Mouse (Mus musculus) heart, adult 2 months (tissue): ENCODE results near the gene Tmcc1. TPM values are rescaled to one million over a fixed set of nuclear protein-coding genes. Genes with fewer than 3 reads are reported as not detected.
"Not testable (repeated sequence)": the region's sequence is repeated elsewhere in the genome, so short reads cannot be mapped to it uniquely, and the experiment has no call there.

ENCODE experiments used
- DNase-seq, 2 experiments: peaks; one replicate each; pipeline ENCODE4 v3.0.0; 2021
- H3K27ac ChIP-seq: fragments of 200-600 bp; 2 replicates; pipeline ENCODE4 v1.8.1; 2022
- H3K27me3 ChIP-seq: fragments of 200-500 bp; 2 replicates; pipeline ENCODE4 v1.6.1; 2012; ENCODE audit warnings: mild to moderate bottlenecking, low read length, inconsistent platforms, mixed read lengths; ENCODE audit not compliant: control insufficient read depth, insufficient read depth
- H3K36me3 ChIP-seq: fragments of 200-500 bp; 2 replicates; pipeline ENCODE4 v1.6.1; 2012; ENCODE audit warnings: low read length, inconsistent platforms; ENCODE audit not compliant: control insufficient read depth, insufficient read depth
- H3K4me1 ChIP-seq: fragments of 200-500 bp; 2 replicates; pipeline ENCODE4 v1.6.1; 2011; ENCODE audit warnings: low read length; ENCODE audit not compliant: control insufficient read depth, insufficient read depth
- H3K4me3 ChIP-seq: fragments of 200-600 bp; 2 replicates; pipeline ENCODE4 v1.8.1; 2022
- H3K79me2 ChIP-seq: fragments of 200-500 bp; replicated peaks from 2 replicates; pipeline ENCODE4 v1.6.1; 2012; ENCODE audit warnings: mild to moderate bottlenecking, inconsistent platforms, low read length, moderate library complexity, mixed read lengths; ENCODE audit not compliant: control insufficient read depth, insufficient read depth
- H3K9ac ChIP-seq: fragments of 200-500 bp; 2 replicates; pipeline ENCODE4 v1.6.1; 2012; ENCODE audit warnings: low read depth, mild to moderate bottlenecking, control low read depth, inconsistent platforms, low read length, mixed read lengths
- CTCF ChIP-seq: fragments of 200-600 bp; IDR thresholded peaks from 2 replicates; pipeline ENCODE4 v1.8.1; 2022; ENCODE audit warnings: antibody characterized with exemption, mild to moderate bottlenecking, moderate library complexity
- EP300 ChIP-seq: fragments of 200-500 bp; IDR thresholded peaks from 2 replicates; pipeline ENCODE4 v1.6.1; 2011; ENCODE audit warnings: low read depth, low read length, control low read depth; ENCODE audit not compliant: insufficient read depth
- POLR2A ChIP-seq: fragments of 200-500 bp; IDR thresholded peaks from 2 replicates; pipeline ENCODE4 v1.6.1; 2011; ENCODE audit warnings: mild to moderate bottlenecking, low read depth, low read length, control low read depth; ENCODE audit not compliant: insufficient read depth
- WGBS: fragments of 180-500 bp; shearing (Covaris S2); methylation state at CpG from one replicate; pipeline ENCODE4 v1.1.7; 2018; 5-methylcytosine and 5-hydroxymethylcytosine counted together
- intact Hi-C: fragments of 180-260 bp; cut with DNase I; formaldehyde crosslinking; loops from one replicate; pipeline ENCODE4 v1.15.1; 2025
- long read RNA-seq: library from polyadenylated mRNA; stranded (forward); transcript quantifications from one replicate; pipeline ENCODE4 v2.0.0, GENCODE M21; 2021
- polyA plus RNA-seq: library from polyadenylated mRNA; depleted of rRNA; stranded (reverse); fragments of >200 nt; gene quantifications from 2 replicates; pipeline ENCODE4 v1.2.3, GENCODE M21; 2012; rRNA removed
- total RNA-seq, 2 experiments: library from RNA; stranded (reverse); gene quantifications; 2 replicates each; pipeline ENCODE4 v1.2.3; 2021

Tmcc1 gene
- total RNA-seq: 10 to 100 TPM; 32.1 to 33.8 TPM
- 16.7 and 28.9 TPM in 2 replicates for polyA plus RNA-seq
- long read RNA-seq, partial matches to known transcripts: 1 of 7 reads
- long read RNA-seq, other reads (novel, unspliced or antisense): 3 of 7 reads

- peak within 1 kb of the TSS; percentile 83 for H3K9ac ChIP-seq
- peak within 1 kb of the TSS; percentile 87 for H3K4me3 ChIP-seq
- peak within 1 kb of the TSS; percentile 90 for H3K27ac ChIP-seq
- peak; percentile 99 to 100 for DNase-seq
- peaks cover 3% of the 10 kb centered on the region for H3K4me1 ChIP-seq
- H3K36me3 ChIP-seq: peaks cover 10% of the 10 kb centered on the region
- no peaks in the 10 kb centered on the region for H3K27me3 ChIP-seq
- no peak for TF ChIP-seq EP300
- peak; percentile 10; the same call in 1 of the 2 replicates for TF ChIP-seq CTCF
- peak; percentile 50; the same call in 1 of the 2 replicates for TF ChIP-seq POLR2A
- H3K79me2 ChIP-seq: peaks cover 3% of the 10 kb centered on the region; the same call in 1 of the 2 replicates
- intact Hi-C loops: loop anchor here (2.0 to 5.0 kb wide), 2 partner anchors 13 to 516 kb away; partner anchors contain the start of gene Raf1
- WGBS: 5% methylated on average over 58 of the region's 68 CpGs
Measured at GRCm38 (mm10) chr6:116193394-116194393, at the start of gene Tmcc1. Gene Tmcc1 (minus strand): TSS chr6:116193486.

DNA sequence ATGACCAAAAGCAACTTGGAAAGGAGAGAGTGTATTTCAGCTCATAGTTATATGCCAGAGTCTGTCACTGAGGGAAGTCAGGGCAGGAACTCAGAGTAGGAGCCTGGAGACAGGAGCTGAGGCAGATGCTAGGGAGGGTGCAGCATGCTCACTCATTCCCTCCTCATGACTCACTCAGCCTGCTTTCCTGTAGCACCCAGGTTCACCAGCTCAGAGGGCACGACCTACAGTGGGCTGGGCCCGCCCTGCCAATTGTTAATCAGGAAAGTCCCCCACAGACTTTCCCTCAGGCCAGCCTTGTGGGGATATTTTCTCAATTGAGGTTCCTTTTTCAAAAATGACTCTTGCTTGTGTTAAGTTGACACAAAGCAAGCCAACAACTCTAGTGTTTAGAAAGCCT lies 47.1 kb upstream of the Tmcc1 start:
- no peak overlapping the region for H3K4me3 ChIP-seq
- no peaks in the 10 kb centered on the region for H3K4me1 ChIP-seq
- no peaks in the 10 kb centered on the region for H3K27me3 ChIP-seq
- no peak overlapping the region for H3K9ac ChIP-seq
- H3K79me2 ChIP-seq: no peaks in the 10 kb centered on the region
- TF ChIP-seq POLR2A: no peak
- no peak overlapping the region for H3K27ac ChIP-seq
- peaks cover 3% of the 10 kb centered on the region; the same call in 1 of the 2 replicates for H3K36me3 ChIP-seq
- WGBS: 56% methylated on average over 2 of the region's 2 CpGs
- DNase-seq: no peak
- intact Hi-C loops: no loop called here

- no peak for DNase-seq
- Histone ChIP-seq H3K27ac (no peak overlapping the region), H3K4me1 (no peaks in the 10 kb centered on the region), H3K9ac (no peak overlapping the region), H3K27me3 (no peaks in the 10 kb centered on the region), H3K79me2 (no peaks in the 10 kb centered on the region), H3K4me3 (no peak overlapping the region), H3K36me3 (peaks cover 5% of the 10 kb centered on the region)
- TF ChIP-seq EP300 (no peak), CTCF (no peak), POLR2A (no peak)
- intact Hi-C loops: no loop called here
- 94% methylated on average over 5 of the region's 5 CpGs for WGBS
Measured at GRCm38 (mm10) chr6:116238083-116238482, 44.8 kb upstream of the Tmcc1 start.

GRCm38 (mm10) chr6:116235336-116235735 lies 42.0 kb upstream of the Tmcc1 start:
- Histone ChIP-seq H3K27me3 (no peaks in the 10 kb centered on the region), H3K4me3 (no peak overlapping the region), H3K36me3 (peaks cover 7% of the 10 kb centered on the region), H3K79me2 (no peaks in the 10 kb centered on the region), H3K4me1 (no peaks in the 10 kb centered on the region), H3K27ac (no peak overlapping the region), H3K9ac (no peak overlapping the region)
- peak in 1 of 2 experiments; percentile 24 for DNase-seq
- no peak for TF ChIP-seq EP300
- TF ChIP-seq POLR2A: no peak
- no peak for TF ChIP-seq CTCF
- intact Hi-C loops: no loop called here
- WGBS: 22% methylated on average over 5 of the region's 5 CpGs

- intact Hi-C loops, H3K4me1 ChIP-seq, DNase-seq, H3K27me3 ChIP-seq, H3K4me3 ChIP-seq, H3K27ac ChIP-seq, H3K9ac ChIP-seq, H3K36me3 ChIP-seq, H3K79me2 ChIP-seq: not testable (repeated sequence)
- 96% methylated on average over 2 of the region's 2 CpGs for WGBS
Measured at GRCm38 (mm10) chr6:116234821-116235220, 41.5 kb upstream of the Tmcc1 start.
